Mouse (Mus musculus): ENCODE measurements around the gene Spata13. TPM values are rescaled to one million over a fixed set of nuclear protein-coding genes. Genes with fewer than 3 reads are reported as not detected.

Spata13 gene
- 33.3 and 40.7 TPM in 2 replicates for total RNA-seq (2017)

GRCm38 (mm10) chr14:60633961-60634864 lies at the start of gene Spata13:
Gene Spata13, plus strand, starts transcription at chr14:60634001.
- ATAC-seq (replicated peaks in 1 of 2; ENCODE audit: insufficient read depth in 1 of 2, low FRiP score in 2 of 2, low TSS enrichment in 1 of 2, low read depth in 1 of 2, poor library complexity in 2 of 2, severe bottlenecking in 2 of 2) = peak; percentile 84 to 85

- ATAC-seq (replicated peaks in 1 of 2; ENCODE audit: insufficient read depth in 1 of 2, low FRiP score in 2 of 2, low TSS enrichment in 1 of 2, low read depth in 1 of 2, poor library complexity in 2 of 2, severe bottlenecking in 2 of 2) = no peak
Measured at GRCm38 (mm10) chr14:60586687-60587453, 46.9 kb upstream of the Spata13 start.

GRCm38 (mm10) chr14:60589001-60589400 lies 44.8 kb upstream of the Spata13 start:
- ATAC-seq (replicated peaks in 1 of 2; ENCODE audit: insufficient read depth in 1 of 2, low FRiP score in 2 of 2, low TSS enrichment in 1 of 2, low read depth in 1 of 2, poor library complexity in 2 of 2, severe bottlenecking in 2 of 2) = no peak

- peak; percentile 14 to 15; a peak in 2 of 4 replicates for ATAC-seq (replicated peaks in 1 of 2; ENCODE audit: insufficient read depth in 1 of 2, low FRiP score in 2 of 2, low TSS enrichment in 1 of 2, low read depth in 1 of 2, poor library complexity in 2 of 2, severe bottlenecking in 2 of 2)
Measured at GRCm38 (mm10) chr14:60592339-60592738, 41.5 kb upstream of the Spata13 start.

GRCm38 (mm10) chr14:60592822-60593221 lies 41.0 kb upstream of the Spata13 start:
- peak; percentile 85 to 90 for ATAC-seq (replicated peaks in 1 of 2; ENCODE audit: insufficient read depth in 1 of 2, low FRiP score in 2 of 2, low TSS enrichment in 1 of 2, low read depth in 1 of 2, poor library complexity in 2 of 2, severe bottlenecking in 2 of 2)

GRCm38 (mm10) chr14:60597571-60597970 lies 36.2 kb upstream of the Spata13 start:
- ATAC-seq (replicated peaks in 1 of 2; ENCODE audit: insufficient read depth in 1 of 2, low FRiP score in 2 of 2, low TSS enrichment in 1 of 2, low read depth in 1 of 2, poor library complexity in 2 of 2, severe bottlenecking in 2 of 2) = no peak

GRCm38 (mm10) chr14:60599044-60599443 lies 34.8 kb upstream of the Spata13 start:
- ATAC-seq (replicated peaks in 1 of 2; ENCODE audit: insufficient read depth in 1 of 2, low FRiP score in 2 of 2, low TSS enrichment in 1 of 2, low read depth in 1 of 2, poor library complexity in 2 of 2, severe bottlenecking in 2 of 2) = no peak

GRCm38 (mm10) chr14:60605564-60605963 lies 28.2 kb upstream of the Spata13 start:
- ATAC-seq (replicated peaks in 1 of 2; ENCODE audit: insufficient read depth in 1 of 2, low FRiP score in 2 of 2, low TSS enrichment in 1 of 2, low read depth in 1 of 2, poor library complexity in 2 of 2, severe bottlenecking in 2 of 2) = no peak

- no peak for ATAC-seq (replicated peaks in 1 of 2; ENCODE audit: insufficient read depth in 1 of 2, low FRiP score in 2 of 2, low TSS enrichment in 1 of 2, low read depth in 1 of 2, poor library complexity in 2 of 2, severe bottlenecking in 2 of 2)
Measured at GRCm38 (mm10) chr14:60606194-60606593, 27.6 kb upstream of the Spata13 start.

- ATAC-seq (replicated peaks in 1 of 2; ENCODE audit: insufficient read depth in 1 of 2, low FRiP score in 2 of 2, low TSS enrichment in 1 of 2, low read depth in 1 of 2, poor library complexity in 2 of 2, severe bottlenecking in 2 of 2) = no peak
Measured at GRCm38 (mm10) chr14:60607743-60608142, 26.1 kb upstream of the Spata13 start.

GRCm38 (mm10) chr14:60609160-60609559 lies 24.6 kb upstream of the Spata13 start:
- no peak for ATAC-seq (replicated peaks in 1 of 2; ENCODE audit: insufficient read depth in 1 of 2, low FRiP score in 2 of 2, low TSS enrichment in 1 of 2, low read depth in 1 of 2, poor library complexity in 2 of 2, severe bottlenecking in 2 of 2)

- no peak for ATAC-seq (replicated peaks in 1 of 2; ENCODE audit: insufficient read depth in 1 of 2, low FRiP score in 2 of 2, low TSS enrichment in 1 of 2, low read depth in 1 of 2, poor library complexity in 2 of 2, severe bottlenecking in 2 of 2)
Measured at GRCm38 (mm10) chr14:60612671-60613070, 21.1 kb upstream of the Spata13 start.

- no peak for ATAC-seq (replicated peaks in 1 of 2; ENCODE audit: insufficient read depth in 1 of 2, low FRiP score in 2 of 2, low TSS enrichment in 1 of 2, low read depth in 1 of 2, poor library complexity in 2 of 2, severe bottlenecking in 2 of 2)
Measured at GRCm38 (mm10) chr14:60621076-60621475, 12.7 kb upstream of the Spata13 start.

GRCm38 (mm10) chr14:60625486-60625885 lies 8.3 kb upstream of the Spata13 start:
- ATAC-seq (replicated peaks in 1 of 2; ENCODE audit: insufficient read depth in 1 of 2, low FRiP score in 2 of 2, low TSS enrichment in 1 of 2, low read depth in 1 of 2, poor library complexity in 2 of 2, severe bottlenecking in 2 of 2) = no peak

GRCm38 (mm10) chr14:60629887-60630460 lies 3.8 kb upstream of the Spata13 start:
- ATAC-seq (replicated peaks in 1 of 2; ENCODE audit: insufficient read depth in 1 of 2, low FRiP score in 2 of 2, low TSS enrichment in 1 of 2, low read depth in 1 of 2, poor library complexity in 2 of 2, severe bottlenecking in 2 of 2) = no peak

- no peak for ATAC-seq (replicated peaks in 1 of 2; ENCODE audit: insufficient read depth in 1 of 2, low FRiP score in 2 of 2, low TSS enrichment in 1 of 2, low read depth in 1 of 2, poor library complexity in 2 of 2, severe bottlenecking in 2 of 2)
Measured at GRCm38 (mm10) chr14:60630981-60631380, 2.8 kb upstream of the Spata13 start.

GRCm38 (mm10) chr14:60634877-60635771 lies 1.3 kb downstream of the Spata13 start:
- ATAC-seq (replicated peaks in 1 of 2; ENCODE audit: insufficient read depth in 1 of 2, low FRiP score in 2 of 2, low TSS enrichment in 1 of 2, low read depth in 1 of 2, poor library complexity in 2 of 2, severe bottlenecking in 2 of 2) = peak; percentile 7 to 23; a peak in 1 of 4 replicates

All from hematopoietic stem cell, adult 5-6 weeks (primary cell).